Mouse (Mus musculus) kidney, postnatal 36 days (tissue): ENCODE results near the gene Imp3.

Source experiments
- DNase-seq, 2 experiments: peaks; one replicate each; pipeline ENCODE4 v3.0.0; 2021 to 2022; ENCODE audit warnings: mixed read lengths in 2 of 2

Imp3 gene

DNA sequence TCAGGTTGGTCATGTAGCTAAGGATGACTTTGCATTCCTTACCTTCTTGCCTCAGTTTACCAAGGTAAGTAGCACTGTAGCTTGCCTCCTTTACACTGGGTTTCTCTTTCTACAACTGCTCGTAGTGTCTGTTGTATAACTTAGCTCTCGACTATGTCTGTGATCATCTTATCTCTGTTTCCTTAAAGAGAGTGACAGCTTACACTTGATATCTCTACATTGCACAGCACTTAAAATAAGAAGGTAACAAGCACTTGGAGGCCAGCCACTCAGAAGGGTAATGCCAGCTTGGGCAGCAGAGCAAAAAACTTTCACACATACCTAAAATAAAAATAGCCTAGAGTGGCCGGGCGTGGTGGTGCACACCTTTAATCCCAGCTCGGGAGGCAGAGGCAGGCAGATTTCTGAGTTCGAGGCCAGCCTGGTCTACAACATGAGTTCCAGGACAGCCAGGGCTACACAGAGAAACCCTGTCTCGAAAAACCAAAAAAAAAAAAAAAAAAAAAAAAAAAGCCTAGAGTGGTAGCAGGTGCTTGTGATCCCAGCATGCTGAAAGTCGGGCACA is 36.8 kb downstream of the Imp3 start:
- DNase-seq: no peak

DNA sequence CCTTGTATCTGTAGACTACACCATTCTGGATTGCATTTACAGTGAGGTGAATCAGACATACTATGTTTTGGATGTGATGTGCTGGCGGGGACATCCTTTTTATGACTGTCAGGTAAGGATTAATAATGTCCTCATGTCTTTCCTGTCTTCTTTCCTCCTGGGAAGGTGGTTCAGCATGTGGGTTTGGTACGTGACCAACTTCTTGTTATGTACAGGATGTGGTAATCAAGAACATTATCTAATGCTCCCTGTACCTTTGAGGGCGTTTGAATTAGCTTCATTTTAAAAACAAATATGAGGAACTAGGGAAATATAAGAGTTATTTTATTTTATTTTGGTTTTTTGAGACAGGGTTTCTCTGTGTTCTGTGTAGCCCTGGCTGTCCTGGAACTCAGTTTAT is 37.9 kb downstream of the Imp3 start:
- DNase-seq: no peak

DNA sequence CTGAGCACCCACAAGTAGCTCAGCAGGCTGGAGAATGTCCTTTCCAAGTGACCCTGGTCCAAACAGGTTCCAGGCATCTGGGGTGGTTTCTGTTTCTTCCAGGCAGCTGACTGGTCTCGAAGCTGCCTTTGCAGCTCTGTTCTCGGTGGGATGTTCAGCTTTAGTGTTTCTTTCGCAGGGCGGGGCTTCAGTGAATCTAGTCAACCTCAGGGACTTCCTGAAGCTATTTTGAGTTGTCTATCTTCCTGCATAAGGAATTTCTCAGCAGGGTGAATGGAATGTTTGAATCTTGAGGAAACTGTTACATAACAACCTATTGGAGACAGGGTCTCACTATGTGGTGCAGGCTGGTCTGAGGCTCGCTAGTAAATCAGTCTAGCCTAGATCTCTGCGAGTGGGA is 42.9 kb downstream of the Imp3 start:
- DNase-seq: no peak

DNA sequence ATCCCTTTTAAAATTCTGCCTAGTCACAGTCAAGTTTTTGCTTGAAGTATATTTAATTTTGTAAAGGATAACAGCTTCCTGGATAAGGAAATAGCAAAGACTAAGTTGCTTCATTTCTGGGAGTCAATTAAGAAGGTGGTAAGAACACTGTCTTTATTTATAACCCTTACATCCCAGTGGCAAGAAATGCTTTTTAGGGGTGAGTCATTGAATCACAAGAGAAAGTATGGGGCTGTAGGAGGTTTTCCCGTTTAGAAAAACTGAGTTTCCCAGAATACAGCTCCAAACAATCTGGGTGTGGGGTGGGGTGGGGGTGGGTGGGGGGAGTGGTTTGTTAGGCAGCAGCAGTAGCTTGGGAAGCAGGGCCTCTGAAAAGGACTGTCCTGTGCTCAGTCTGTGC is 44.2 kb downstream of the Imp3 start:
- no peak for DNase-seq
